Mouse (Mus musculus): Measurements from ENCODE around the gene Fhad1.

Fhad1 gene

DNA sequence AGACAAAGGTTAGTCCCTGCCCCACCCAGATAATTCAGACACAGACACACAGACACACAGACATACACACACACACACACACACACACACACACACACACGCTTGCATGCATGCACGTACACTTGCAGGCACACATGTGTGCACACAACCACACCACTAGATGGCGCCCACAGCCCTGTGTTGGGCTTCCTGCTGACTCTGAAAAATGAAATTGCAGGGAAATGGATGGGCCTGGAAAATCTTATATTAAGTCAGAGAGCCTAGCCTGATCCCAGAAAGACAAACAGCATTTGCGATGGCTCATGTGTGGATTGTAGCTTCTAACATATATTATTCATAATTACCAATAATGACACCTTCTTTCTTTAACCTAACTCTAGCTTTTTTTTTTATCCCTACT, 38.7 kb downstream of the Fhad1 start:
- DNase-seq: peak; percentile 38

- no peak for DNase-seq
Observed at GRCm38 (mm10) chr4:141964575-141964974, 50.3 kb downstream of the Fhad1 start.

DNA sequence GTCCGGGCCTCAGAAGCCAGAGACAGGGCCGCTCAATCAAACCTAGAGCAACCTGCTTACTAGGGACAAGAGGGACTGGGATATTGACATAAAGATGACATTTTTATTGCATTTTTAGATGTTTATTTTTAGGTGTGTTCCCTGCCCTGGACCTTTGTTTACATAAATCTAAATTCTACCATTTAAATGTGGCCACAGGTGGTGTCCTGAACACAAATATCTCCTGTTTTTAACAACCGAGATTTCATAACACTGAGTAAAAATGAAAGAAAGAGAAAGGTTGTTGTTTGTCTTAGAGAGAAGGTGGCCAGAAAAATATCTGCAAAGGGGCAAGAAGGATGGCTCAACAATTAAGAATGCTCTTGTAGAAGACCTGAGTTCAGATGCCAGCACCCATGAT, 51.0 kb downstream of the Fhad1 start:
- DNase-seq: no peak

- peak; percentile 81 for DNase-seq
Observed at GRCm38 (mm10) chr4:141962811-141963685, 51.8 kb downstream of the Fhad1 start.

DNA sequence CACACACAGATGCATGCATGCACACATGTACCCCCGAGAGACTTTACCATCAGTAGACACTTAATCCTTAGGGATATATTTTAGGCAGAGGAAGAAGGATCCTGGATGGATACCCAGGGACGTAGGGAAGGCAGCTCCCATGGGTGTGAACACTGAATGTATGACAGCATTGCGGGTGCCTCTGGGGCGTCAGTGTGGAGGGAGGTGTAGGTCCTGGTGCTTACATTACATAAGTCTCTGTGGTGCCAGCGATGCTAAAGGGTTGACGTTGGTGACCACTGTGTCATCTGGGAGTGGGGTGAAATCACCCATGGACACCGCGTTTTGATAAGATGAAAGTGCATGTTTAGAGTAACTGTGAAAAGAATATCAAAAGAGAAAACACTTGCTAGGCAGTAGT, 54.8 kb downstream of the Fhad1 start:
- no peak for DNase-seq

GRCm38 (mm10) chr4:141959615-141960014, 55.3 kb downstream of the Fhad1 start:
- DNase-seq: no peak

DNA sequence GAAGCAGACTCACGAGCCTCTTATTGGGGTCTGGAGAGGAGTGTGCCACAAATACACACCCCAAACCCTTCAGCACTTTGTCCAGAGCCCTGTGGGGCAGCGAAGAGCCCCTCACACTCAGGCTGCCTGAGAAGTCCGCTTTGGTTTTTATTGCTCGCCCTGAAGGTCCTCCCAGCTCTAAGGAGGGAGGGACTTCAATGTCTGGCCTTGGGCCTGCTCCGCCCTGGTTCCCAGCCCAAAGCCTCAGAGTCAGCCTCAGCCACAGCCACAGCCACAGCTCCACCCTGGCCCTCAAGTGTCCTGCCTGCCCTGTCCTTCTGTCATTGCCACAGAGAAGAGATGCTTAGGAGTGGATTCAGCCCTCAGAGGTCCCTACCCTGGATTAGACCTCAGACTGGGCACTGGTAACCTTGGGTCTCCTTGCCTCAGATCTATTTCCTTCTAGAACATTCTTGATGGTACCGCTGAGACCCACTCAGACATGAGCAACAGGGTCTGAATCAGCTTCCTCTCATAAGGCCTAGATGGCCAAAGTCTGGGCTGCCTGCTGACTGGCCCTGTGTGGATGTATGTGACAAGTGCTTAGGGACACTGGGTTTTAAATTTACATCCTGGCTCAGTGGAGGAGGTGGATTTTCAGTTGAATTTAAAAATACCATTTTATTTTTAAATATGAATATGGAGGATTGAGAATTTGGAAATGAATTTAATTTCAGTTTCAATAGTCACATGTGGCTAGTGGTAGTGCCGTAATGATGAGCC, 56.1 kb downstream of the Fhad1 start:
- DNase-seq: no peak

DNA sequence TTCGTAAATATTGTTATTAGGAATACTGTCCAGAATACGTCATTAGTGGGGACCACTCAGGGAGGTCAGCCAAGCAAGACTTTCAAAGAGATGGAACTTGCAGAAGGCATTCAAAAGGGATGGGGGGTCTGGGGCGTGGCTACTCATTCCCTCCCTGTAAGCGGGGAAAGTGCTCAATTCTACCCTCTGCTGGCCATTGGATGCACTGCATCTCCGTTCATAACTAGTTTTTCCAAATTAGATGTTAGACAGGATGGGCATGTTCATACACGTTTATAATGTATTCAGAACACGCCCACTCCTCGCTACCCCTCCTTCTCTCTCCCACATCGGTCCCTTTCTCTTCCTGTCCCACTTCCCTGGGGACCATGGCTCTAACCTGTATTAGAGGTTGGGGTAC, 56.7 kb downstream of the Fhad1 start:
- peak; percentile 78 for DNase-seq

- no peak for DNase-seq
Observed at GRCm38 (mm10) chr4:141957740-141958139, 57.1 kb downstream of the Fhad1 start.

DNA sequence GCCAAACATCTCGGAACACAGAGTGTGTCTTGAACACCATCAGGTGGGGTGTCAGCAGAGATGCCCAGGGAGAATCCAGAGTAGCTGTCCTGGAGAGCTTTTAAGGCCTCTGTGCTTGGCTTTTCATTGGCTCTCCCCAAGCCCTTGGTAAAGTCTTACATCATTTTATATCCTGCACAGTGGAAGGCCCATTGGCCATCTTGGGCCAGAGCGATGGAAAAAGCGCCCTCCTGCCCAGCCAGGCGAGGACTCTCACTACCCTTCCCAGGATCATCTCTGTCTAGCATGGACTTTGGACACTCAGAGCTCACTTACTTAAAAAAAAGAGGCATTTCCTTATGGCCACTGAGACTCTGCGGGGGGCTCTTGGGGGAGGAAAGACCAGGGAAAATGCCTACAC, 58.0 kb downstream of the Fhad1 start:
- DNase-seq: no peak

- DNase-seq: no peak
Observed at GRCm38 (mm10) chr4:141954770-141955720, 59.8 kb downstream of the Fhad1 start.

DNA sequence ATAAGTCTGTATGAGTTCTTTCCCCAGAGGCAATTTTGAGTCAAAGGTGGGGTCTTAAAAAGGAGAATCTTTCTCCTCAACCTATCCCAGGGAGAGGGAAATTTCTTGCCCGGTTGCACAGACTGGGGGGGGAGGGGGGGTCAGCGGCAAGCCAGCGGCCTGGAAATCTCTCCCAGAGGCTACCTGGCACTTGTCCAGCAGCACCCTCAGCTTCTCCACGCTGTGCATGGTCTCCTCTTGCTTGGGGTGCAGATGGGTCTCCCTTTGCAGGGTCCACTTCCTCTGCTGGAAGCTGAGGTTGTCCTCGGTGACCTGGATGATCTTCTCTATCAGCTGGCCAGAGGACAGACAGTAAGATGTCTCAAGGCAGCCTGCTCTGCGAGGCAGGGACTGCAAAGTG, 61.0 kb downstream of the Fhad1 start:
- DNase-seq: no peak

DNA sequence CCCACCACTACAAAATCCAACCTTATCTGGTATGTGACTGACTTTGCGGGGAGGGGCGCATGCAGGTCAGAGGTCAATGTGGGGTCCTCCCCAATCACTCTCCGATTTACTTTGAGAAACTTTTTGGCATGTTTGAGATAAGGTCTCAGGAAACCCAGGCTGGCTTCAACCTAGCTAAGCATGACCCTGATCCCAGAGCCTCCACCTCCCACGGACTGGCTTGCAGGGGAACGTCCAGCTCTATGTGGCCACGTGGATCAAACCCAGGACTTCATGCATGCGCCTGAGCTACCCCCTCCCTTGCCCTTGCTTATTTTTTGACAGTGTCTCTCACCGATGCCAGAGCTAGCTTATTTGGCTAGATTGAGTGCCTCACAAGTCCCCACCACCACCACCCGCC, 61.6 kb downstream of the Fhad1 start:
- DNase-seq: no peak

DNA sequence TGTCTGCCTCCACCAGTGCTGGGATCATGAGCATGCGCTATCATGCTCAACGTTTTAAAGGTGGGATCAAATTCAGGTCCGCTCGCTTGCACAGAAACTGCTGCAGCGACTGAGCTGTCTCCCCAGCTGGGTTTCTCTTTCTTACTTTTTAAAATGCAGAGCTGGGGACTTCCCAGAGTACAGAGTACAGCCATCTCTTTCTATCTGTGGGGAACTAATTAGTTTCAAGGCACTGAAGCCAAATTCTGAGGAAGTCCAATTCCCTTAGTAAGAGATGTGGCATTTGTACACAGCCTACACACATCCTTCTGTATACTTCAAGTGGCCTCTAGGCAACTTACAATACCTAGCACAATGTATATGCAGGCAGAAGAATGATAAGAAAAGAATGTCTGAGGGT, 62.1 kb downstream of the Fhad1 start:
- DNase-seq: no peak

GRCm38 (mm10) chr4:141952114-141952513, 62.8 kb downstream of the Fhad1 start:
- no peak for DNase-seq

- no peak for DNase-seq
Observed at GRCm38 (mm10) chr4:141949436-141949835, 65.4 kb downstream of the Fhad1 start.

DNA sequence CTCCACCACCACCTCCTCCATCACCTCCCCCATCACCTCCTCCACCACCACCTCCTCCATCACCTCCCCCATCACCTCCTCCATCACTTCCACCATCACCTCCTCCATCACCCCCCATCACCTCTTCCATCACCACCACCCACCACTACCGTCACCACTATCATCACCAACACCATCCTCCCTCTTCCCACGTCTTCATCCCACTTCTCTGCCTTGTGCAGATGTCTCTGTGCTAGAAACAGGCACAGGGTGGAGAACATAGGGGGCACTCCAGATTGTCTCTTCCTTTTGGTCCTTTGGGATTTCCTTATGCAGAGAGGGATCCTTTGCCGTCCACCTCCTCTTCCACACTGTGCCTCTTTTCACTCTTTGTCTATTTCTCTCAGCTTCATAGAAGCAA, 66.1 kb downstream of the Fhad1 start:
- no peak for DNase-seq

DNA sequence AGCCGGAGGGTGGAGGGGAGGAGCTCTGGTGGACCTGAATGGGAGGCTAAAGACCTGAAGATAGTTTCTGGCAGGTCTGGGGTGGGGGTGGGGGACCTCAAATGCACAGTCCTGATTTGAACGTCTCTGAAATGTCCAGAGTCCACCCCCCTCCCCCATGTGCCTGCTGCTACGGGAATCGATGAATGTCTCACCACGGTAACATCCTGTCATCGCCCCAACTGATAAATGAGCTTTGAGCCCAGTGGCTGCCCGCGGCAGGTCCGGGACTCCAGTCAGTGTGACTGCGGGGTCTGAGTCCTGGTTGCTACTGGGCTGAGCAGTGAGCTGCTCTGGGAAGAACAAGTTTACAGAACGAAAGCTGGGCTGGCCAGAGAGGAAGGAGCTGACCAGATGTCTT, 72.5 kb downstream of the Fhad1 start:
- DNase-seq: no peak

GRCm38 (mm10) chr4:141941289-141941688, 73.6 kb downstream of the Fhad1 start:
- no peak for DNase-seq

GRCm38 (mm10) chr4:141938535-141938934, 76.3 kb downstream of the Fhad1 start:
- no peak for DNase-seq

GRCm38 (mm10) chr4:141932785-141933574, 81.9 kb downstream of the Fhad1 start:
- DNase-seq: no peak

DNA sequence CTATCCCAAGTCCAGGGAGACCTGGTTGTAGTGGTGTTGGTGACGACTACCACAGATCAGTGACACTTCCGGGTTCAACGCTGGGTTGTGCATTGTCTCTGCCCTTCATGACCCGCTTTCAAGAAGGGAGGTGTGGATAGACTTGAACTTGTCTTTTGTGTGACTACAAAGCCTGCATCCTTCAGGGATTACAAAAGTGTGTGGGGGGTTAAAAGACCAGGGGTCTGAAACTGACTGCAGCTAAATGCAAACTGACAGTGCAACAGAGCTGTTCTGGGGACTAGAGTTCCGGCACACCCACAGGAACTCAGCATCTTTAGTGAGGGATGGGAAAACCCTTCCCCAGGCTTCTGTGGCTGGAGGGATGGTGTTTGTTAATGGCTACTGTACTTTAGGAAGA, 83.4 kb downstream of the Fhad1 start:
- DNase-seq: no peak

Measured in thymus, postnatal 14 days (tissue).